Mouse (Mus musculus) kidney, embryonic 14.5 days (tissue): ENCODE data around the gene Suds3. TPM values are rescaled to one million over a fixed set of nuclear protein-coding genes. Genes with fewer than 3 reads are reported as not detected.

ENCODE experiments used
- ATAC-seq: fragments of 200-750 bp; cut with Nextera tagmentation; 2 replicates; pipeline ENCODE4 v1.8.0; 2017; ENCODE audit warnings: moderate number of reproducible peaks, mild to moderate bottlenecking, moderate TSS enrichment, moderate library complexity; ENCODE audit not compliant: low FRiP score, low TSS enrichment
- H3K27ac ChIP-seq: fragments of 300-500 bp; sonication (generic); 2 replicates; pipeline ENCODE4 v1.5.1; 2014; ENCODE audit warnings: low read depth, mild to moderate bottlenecking, low read length, moderate library complexity, mixed read lengths
- H3K27me3 ChIP-seq: fragments of 300-500 bp; sonication (generic); 2 replicates; pipeline ENCODE4 v1.6.1; 2014; ENCODE audit warnings: mild to moderate bottlenecking, low read length; ENCODE audit not compliant: control insufficient read depth, insufficient read depth
- H3K36me3 ChIP-seq: fragments of 300-500 bp; sonication (generic); 2 replicates; pipeline ENCODE4 v1.6.1; 2014; ENCODE audit warnings: low read length, mixed read lengths; ENCODE audit not compliant: control insufficient read depth, insufficient read depth
- H3K4me1 ChIP-seq: fragments of 300-500 bp; sonication (generic); 2 replicates; pipeline ENCODE4 v1.6.1; 2014; ENCODE audit warnings: low read length, mixed read lengths; ENCODE audit not compliant: control insufficient read depth, insufficient read depth
- H3K4me2 ChIP-seq: fragments of 300-500 bp; sonication (generic); replicated peaks from 2 replicates; pipeline ENCODE4 v1.6.1; 2014; ENCODE audit warnings: low read depth, mild to moderate bottlenecking, low read length
- H3K4me3 ChIP-seq: fragments of 300-500 bp; sonication (generic); 2 replicates; pipeline ENCODE4 v1.5.1; 2014; ENCODE audit warnings: mild to moderate bottlenecking, low read length
- H3K9ac ChIP-seq: fragments of 300-500 bp; sonication (generic); 2 replicates; pipeline ENCODE4 v1.6.1; 2014; ENCODE audit warnings: low read depth, mild to moderate bottlenecking, low read length, moderate library complexity
- H3K9me3 ChIP-seq: fragments of 300-500 bp; sonication (generic); 2 replicates; pipeline ENCODE4 v1.6.1; 2016; ENCODE audit warnings: low read length; ENCODE audit not compliant: control insufficient read depth
- WGBS: fragments of 180-500 bp; shearing (Covaris S2); extraction: QIAGEN DNeasy Blood & Tissue Kit; methylation state at CpG from one replicate; pipeline ENCODE4 v1.1.7; 2014; 5-methylcytosine and 5-hydroxymethylcytosine counted together
- polyA plus RNA-seq: library from polyadenylated mRNA; unstranded; fragments of >200 nt; fragmentation: Nextera tagmentation; extraction: Ambion mirVana; gene quantifications from 2 replicates; pipeline ENCODE4 v1.2.1, GENCODE M21; 2014

Gene Suds3
- polyA plus RNA-seq, 1 experiment from 2014 or later: 49.2 TPM

- Histone ChIP-seq H3K27me3 (no peaks in the 10 kb centered on the region), H3K27ac (no peak overlapping the region), H3K4me3 (no peak overlapping the region), H3K9me3 (no peaks in the 10 kb centered on the region), H3K4me2 (no peak overlapping the region), H3K9ac (no peak overlapping the region), H3K36me3 (no peaks in the 10 kb centered on the region), H3K4me1 (peaks cover 7% of the 10 kb centered on the region; the same call in 1 of the 2 replicates)
- no peak for ATAC-seq
- WGBS: 77% methylated on average over 13 of the region's 13 CpGs
These were observed 47.7 kb downstream of the Suds3 start for GRCm38 (mm10) chr5:117068181-117068580.

DNA sequence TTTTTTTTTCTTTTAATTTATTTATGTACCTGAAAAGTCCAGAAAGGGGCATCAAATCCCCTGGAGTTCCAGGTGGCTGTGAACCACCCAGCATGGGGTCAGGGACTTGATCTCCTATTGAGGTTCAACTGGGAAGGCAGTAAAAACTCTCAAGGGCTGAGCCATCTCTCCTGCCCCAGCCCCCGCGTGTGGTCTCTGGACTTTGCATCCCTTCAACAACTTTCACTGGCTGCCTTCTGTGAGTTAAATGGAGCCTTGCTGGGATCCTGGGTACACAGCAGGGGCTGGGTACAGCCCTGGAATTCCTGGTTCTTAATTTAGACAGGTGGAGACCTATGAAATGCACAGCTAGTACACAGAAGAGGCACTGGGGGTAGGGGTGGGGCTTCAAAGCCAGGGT is 54.7 kb downstream of the Suds3 start:
- no peak for ATAC-seq
- no peak overlapping the region for H3K27ac ChIP-seq
- no peaks in the 10 kb centered on the region for H3K27me3 ChIP-seq
- H3K9ac ChIP-seq: no peak overlapping the region
- H3K4me1 ChIP-seq: no peaks in the 10 kb centered on the region
- H3K4me3 ChIP-seq: no peak overlapping the region
- 36% methylated on average over 2 of the region's 2 CpGs for WGBS
- no peaks in the 10 kb centered on the region for H3K9me3 ChIP-seq
- H3K36me3 ChIP-seq: no peaks in the 10 kb centered on the region
- H3K4me2 ChIP-seq: no peak overlapping the region

- no peaks in the 10 kb centered on the region for H3K36me3 ChIP-seq
- no peak for ATAC-seq
- WGBS: 83% methylated on average over 18 of the region's 18 CpGs
These were observed 55.3 kb downstream of the Suds3 start for GRCm38 (mm10) chr5:117060484-117061130.

DNA sequence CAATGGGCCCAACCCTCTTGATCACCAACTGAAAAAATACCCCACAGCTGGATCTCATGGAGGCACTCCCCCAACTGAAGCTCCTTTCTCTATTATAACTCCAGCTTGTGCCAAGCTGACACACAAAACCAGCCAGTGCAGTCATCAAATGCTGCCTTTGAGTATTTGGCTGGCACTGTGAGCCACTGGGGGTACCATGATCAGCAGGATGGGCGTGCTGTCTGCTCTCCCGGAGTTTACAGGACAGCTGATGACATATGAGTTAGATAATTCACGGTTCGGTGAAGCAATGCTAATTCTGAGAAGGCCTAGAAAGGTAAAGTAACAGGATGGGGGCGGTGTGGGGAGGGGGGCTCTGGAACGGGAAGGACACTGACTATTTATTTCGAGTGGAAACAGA is 66.0 kb downstream of the Suds3 start:
- Histone ChIP-seq H3K4me3 (no peak overlapping the region), H3K27ac (no peak overlapping the region), H3K9me3 (no peaks in the 10 kb centered on the region), H3K36me3 (no peaks in the 10 kb centered on the region), H3K9ac (no peak overlapping the region), H3K4me2 (no peak overlapping the region), H3K4me1 (peaks cover 6% of the 10 kb centered on the region; the same call in 1 of the 2 replicates), H3K27me3 (no peaks in the 10 kb centered on the region)
- ATAC-seq: no peak
- WGBS: 51% methylated on average over 7 of the region's 7 CpGs

More at GRCm38 (mm10) chr5:117060484-117061130, 55.3 kb downstream of the Suds3 start:
- H3K9ac ChIP-seq: no peak overlapping the region
- H3K9me3 ChIP-seq: no peaks in the 10 kb centered on the region
- H3K4me2 ChIP-seq: no peak overlapping the region
- H3K4me3 ChIP-seq: no peak overlapping the region
- H3K27ac ChIP-seq: no peak overlapping the region
- H3K27me3 ChIP-seq: no peaks in the 10 kb centered on the region
- H3K4me1 ChIP-seq: no peaks in the 10 kb centered on the region

GRCm38 (mm10) chr5:117045101-117045500 is 70.8 kb downstream of the Suds3 start:
- no peak overlapping the region for H3K4me3 ChIP-seq
- peaks cover 6% of the 10 kb centered on the region; the same call in 1 of the 2 replicates for H3K4me1 ChIP-seq
- 72% methylated on average over 10 of the region's 10 CpGs for WGBS
- H3K27ac ChIP-seq: no peak overlapping the region
- no peak overlapping the region for H3K4me2 ChIP-seq
- H3K27me3 ChIP-seq: no peaks in the 10 kb centered on the region
- no peak overlapping the region for H3K9ac ChIP-seq
- H3K9me3 ChIP-seq: no peaks in the 10 kb centered on the region
- no peak for ATAC-seq
- no peaks in the 10 kb centered on the region for H3K36me3 ChIP-seq

GRCm38 (mm10) chr5:117042661-117043060 is 73.3 kb downstream of the Suds3 start:
- 71% methylated on average over 11 of the region's 11 CpGs for WGBS
- no peak for ATAC-seq
- H3K9me3 ChIP-seq: no peaks in the 10 kb centered on the region
- H3K4me3 ChIP-seq: no peak overlapping the region
- no peak overlapping the region for H3K4me2 ChIP-seq
- no peaks in the 10 kb centered on the region for H3K36me3 ChIP-seq
- H3K27me3 ChIP-seq: no peaks in the 10 kb centered on the region
- peaks cover 6% of the 10 kb centered on the region; the same call in 1 of the 2 replicates for H3K4me1 ChIP-seq
- no peak overlapping the region for H3K9ac ChIP-seq
- H3K27ac ChIP-seq: no peak overlapping the region

Other genes with a start within 250 kb of the Suds3 start
- gene Taok3, start 4.0 kb upstream of the Suds3 start, polyA plus RNA-seq: 11.7 and 16.3 TPM in 2 replicates
- 710 and 781 TPM in 2 replicates for gene Pebp1, start 171.5 kb upstream of the Suds3 start, polyA plus RNA-seq
- gene Vsig10, start 203.0 kb upstream of the Suds3 start, polyA plus RNA-seq: 7.4 and 9.0 TPM in 2 replicates
- gene Wsb2, start 241.2 kb upstream of the Suds3 start, polyA plus RNA-seq: 36.4 and 72.2 TPM in 2 replicates